Mouse (Mus musculus): ENCODE measurements at regions not wholly inside any gene's neighbourhood (a gene's known extent, or its start where the extent isn't known, plus 50 kb on each side); places are given as distances from the start of the nearest gene placed in this dataset.
A peak's percentile ranks its signal among the peaks of the same experiment; 100 is the strongest.

- Histone ChIP-seq H3K27me3 (ENCODE audit: control insufficient read depth, insufficient read depth, low read length) (no peaks in the 10 kb centered on the region), H3K4me2 (replicated peaks) (no peak overlapping the region), H3K9ac (no peak overlapping the region), H3K9me3 (ENCODE audit: control insufficient read depth, low read length) (no peaks in the 10 kb centered on the region), H3K4me1 (replicated peaks; ENCODE audit: control insufficient read depth, insufficient read depth, low read length) (peaks cover 3% of the 10 kb centered on the region; the same call in 1 of the 2 replicates), H3K4me3 (replicated peaks; ENCODE audit: low read length) (no peak overlapping the region), H3K36me3 (replicated peaks; ENCODE audit: control insufficient read depth, insufficient read depth) (no peaks in the 10 kb centered on the region), H3K27ac (no peak overlapping the region)
- DNase-seq (ENCODE audit: low spot score), result no peak
- WGBS, result 86% methylated on average over 3 of the region's 3 CpGs
- no peak for ATAC-seq (ENCODE audit: low FRiP score)
Measured at GRCm38 (mm10) chr6:16958102-16958501, 59.9 kb upstream of the Tfec start.

- H3K4me3 ChIP-seq (replicated peaks; ENCODE audit: low read length), result no peak overlapping the region
- peak; percentile 39 for DNase-seq (ENCODE audit: low spot score)
- peaks cover 3% of the 10 kb centered on the region; the same call in 1 of the 2 replicates for H3K4me1 ChIP-seq (replicated peaks; ENCODE audit: control insufficient read depth, insufficient read depth, low read length)
- WGBS, result 41% methylated on average over 6 of the region's 6 CpGs
- H3K4me2 ChIP-seq (replicated peaks), result no peak overlapping the region
- no peaks in the 10 kb centered on the region for H3K36me3 ChIP-seq (replicated peaks; ENCODE audit: control insufficient read depth, insufficient read depth)
- ATAC-seq (ENCODE audit: low FRiP score), result peak; percentile 89
- H3K27me3 ChIP-seq (ENCODE audit: control insufficient read depth, insufficient read depth, low read length), result no peaks in the 10 kb centered on the region
- 0 out of 2 replicates have a peak, but pooled peaks cover 4% of the 10 kb centered on the region for H3K9me3 ChIP-seq (ENCODE audit: control insufficient read depth, low read length)
- no peak overlapping the region for H3K9ac ChIP-seq
- 0 out of 2 replicates have a peak overlapping the region, but pooled peaks have one; percentile 51 for H3K27ac ChIP-seq
Measured at GRCm38 (mm10) chr6:16956771-16957435, 58.7 kb upstream of the Tfec start.

All from hindbrain, embryonic 14.5 days (tissue).